Mouse (Mus musculus) adrenal gland, postnatal 0 days (tissue): ENCODE results near the gene Prmt9. TPM values are rescaled to one million over a fixed set of nuclear protein-coding genes. Genes with fewer than 3 reads are reported as not detected.

Experiments
- polyA plus RNA-seq: library from polyadenylated mRNA; unstranded; fragments of >200 nt; fragmentation: Nextera tagmentation; extraction: Ambion mirVana; gene quantifications from 2 replicates; pipeline ENCODE4 v1.2.1, GENCODE M21; 2015

Gene Prmt9
- polyA plus RNA-seq: 12.5 and 22.1 TPM in 2 replicates

DNA sequence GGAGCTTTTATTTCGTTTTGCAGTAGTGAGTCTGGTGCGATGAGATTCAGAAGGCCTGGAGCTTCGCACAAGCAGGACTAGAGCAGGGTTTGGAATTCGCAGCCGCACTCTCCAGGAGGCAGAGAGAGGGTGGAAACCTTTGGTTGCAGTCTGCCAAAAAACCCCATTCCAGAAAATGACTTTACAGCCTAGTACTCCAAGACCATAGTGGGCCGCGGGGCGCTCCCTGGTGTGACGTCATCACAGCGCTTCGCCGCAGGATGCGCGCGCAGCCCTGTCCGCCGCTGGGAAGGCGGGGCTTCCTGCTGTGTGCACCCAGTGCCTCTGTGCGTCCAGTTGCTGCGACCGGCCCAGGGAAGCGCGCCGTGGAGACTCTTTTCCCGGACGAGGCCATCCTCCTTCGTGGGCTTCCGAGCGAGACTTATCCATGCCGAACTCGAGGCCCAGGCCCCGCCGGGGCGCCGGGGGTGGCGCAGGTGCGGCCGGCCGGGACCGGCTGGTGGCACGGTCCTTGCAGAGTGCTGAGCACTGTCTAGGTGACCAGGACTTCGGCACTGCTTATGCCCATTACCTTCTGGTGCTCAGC lies at the start of gene Prmt9:
TSS of gene Prmt9 (plus strand) at position 277 of the 586 bp plus-strand sequence.

DNA sequence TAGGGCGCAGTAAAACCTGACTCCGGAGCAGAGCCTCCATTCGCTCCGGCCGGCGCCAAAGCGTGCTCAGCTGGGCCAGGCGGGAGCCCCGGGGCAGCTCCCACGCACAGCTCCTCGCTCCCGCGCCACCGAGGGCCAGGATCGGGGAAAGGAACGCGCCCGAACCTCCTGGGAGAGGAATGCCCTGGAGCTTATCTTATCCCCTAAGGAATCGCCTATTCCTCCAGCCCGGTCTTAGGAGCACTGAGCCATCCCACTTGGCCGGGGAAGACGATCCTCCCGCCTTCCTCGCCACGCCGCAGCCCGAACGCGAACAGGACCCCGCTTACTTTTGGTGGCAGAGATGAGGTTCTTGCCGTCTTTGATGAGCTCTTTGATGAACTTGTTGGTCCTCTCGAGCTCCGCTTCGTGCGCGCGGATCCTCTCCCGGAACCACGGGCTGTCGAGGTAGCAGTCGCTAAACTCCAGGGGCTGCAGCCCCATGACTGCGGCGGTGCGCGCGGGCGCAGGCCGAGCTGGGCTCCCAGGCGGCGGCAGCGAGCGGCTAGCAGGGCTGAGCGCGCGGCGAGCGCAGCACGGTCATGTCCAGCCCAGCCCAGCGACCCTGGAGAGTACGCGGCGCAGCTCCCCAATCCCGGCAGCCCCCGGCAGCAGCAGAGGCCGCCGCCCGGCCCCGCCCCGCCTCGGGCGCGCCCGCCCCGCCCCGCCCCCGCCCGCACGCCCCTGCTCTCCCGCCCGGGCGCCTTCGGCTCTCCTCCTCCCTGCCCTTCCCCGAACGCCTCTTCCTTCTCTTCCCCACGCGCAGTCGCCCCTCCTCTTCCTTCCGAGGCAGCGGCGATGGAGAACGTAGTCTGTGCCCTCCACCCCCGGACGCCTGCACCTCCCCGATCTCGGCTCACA lies 31.6 kb upstream of the Prmt9 start, which contains the start of gene Arhgap10:
TSS of gene Arhgap10 (minus strand) at position 653 of the 900 bp plus-strand sequence.

DNA sequence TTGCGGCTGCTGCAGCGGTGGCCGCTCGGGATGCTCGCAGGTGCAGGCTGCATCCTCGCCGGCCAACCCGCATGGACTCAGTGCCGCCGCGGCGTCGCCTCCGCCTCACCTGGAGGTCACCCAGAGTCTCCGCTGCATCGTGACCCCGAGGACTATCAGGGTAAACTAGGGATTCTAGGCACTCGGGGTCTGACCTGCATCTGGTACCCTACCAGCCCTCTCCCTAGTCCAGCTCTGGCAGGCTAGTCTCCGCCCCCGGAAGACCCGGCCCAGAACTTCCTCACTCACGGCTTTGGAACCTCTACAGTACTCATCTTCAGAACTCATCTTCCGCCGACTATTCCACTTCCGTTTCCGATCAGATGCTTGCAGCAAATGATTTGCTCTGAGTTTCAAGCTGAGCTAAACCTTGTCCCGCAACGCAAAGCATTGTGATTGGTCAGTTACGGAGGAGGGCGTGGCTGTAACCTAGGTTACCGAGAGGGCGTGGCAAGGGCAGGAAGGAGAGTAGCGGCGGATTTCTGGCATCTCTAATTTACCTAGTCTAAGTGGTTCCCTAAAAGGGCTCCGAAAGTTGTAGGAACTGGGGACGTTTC lies 61.3 kb downstream of the Prmt9 start, which contains the start of gene Tmem184c:
TSS of gene Tmem184c (minus strand) at position 325 of the 596 bp plus-strand sequence.

Other genes starting within 250 kb of the Prmt9 start
- 21.4 and 27.0 TPM in 2 replicates for gene Arhgap10, start 31.4 kb upstream of the Prmt9 start, polyA plus RNA-seq
- 31.9 and 38.6 TPM in 2 replicates for gene Tmem184c, start 61.3 kb downstream of the Prmt9 start, polyA plus RNA-seq
- gene Ednra, start 175.1 kb downstream of the Prmt9 start, polyA plus RNA-seq: 14.0 and 15.3 TPM in 2 replicates